Mouse (Mus musculus) embryo, embryonic 11 days (tissue): Measurements from ENCODE around the gene Pard3b.
"Not testable (repeated sequence)": the region's sequence is repeated elsewhere in the genome, so short reads cannot be mapped to it uniquely, and the experiment has no call there.

ENCODE experiments used
- DNase-seq: peaks from one replicate; pipeline ENCODE4 v3.0.0-alpha.2; 2015

Pard3b gene

GRCm38 (mm10) chr1:62591296-62592031 lies 952.8 kb downstream of the Pard3b start:
- peak; percentile 38 for DNase-seq

- DNase-seq, result no peak
Measured at GRCm38 (mm10) chr1:62595401-62595800, 956.8 kb downstream of the Pard3b start.

- DNase-seq, result no peak
Measured at GRCm38 (mm10) chr1:62597751-62598400, 959.3 kb downstream of the Pard3b start.

GRCm38 (mm10) chr1:62598551-62598950 lies 959.9 kb downstream of the Pard3b start:
- DNase-seq, result no peak

- not testable (repeated sequence) for DNase-seq
Measured at GRCm38 (mm10) chr1:62604644-62605043, 966.0 kb downstream of the Pard3b start.

- peak; percentile 54 for DNase-seq
Measured at GRCm38 (mm10) chr1:62618109-62618665, 979.6 kb downstream of the Pard3b start.

- DNase-seq, result no peak
Measured at GRCm38 (mm10) chr1:62619456-62619855, 980.8 kb downstream of the Pard3b start.

GRCm38 (mm10) chr1:62622447-62622846 lies 983.8 kb downstream of the Pard3b start:
- no peak for DNase-seq

GRCm38 (mm10) chr1:62624166-62624565 lies 985.5 kb downstream of the Pard3b start:
- no peak for DNase-seq

GRCm38 (mm10) chr1:62624836-62625235 lies 986.2 kb downstream of the Pard3b start:
- no peak for DNase-seq

- DNase-seq, result no peak
Measured at GRCm38 (mm10) chr1:62625332-62625731, 986.7 kb downstream of the Pard3b start.

GRCm38 (mm10) chr1:62625819-62626505 lies 987.3 kb downstream of the Pard3b start:
- DNase-seq, result no peak

- no peak for DNase-seq
Measured at GRCm38 (mm10) chr1:62629952-62630351, 991.3 kb downstream of the Pard3b start.

- peak; percentile 45 for DNase-seq
Measured at GRCm38 (mm10) chr1:62631511-62632305, 993.1 kb downstream of the Pard3b start.

GRCm38 (mm10) chr1:62632886-62633285 lies 994.3 kb downstream of the Pard3b start:
- DNase-seq, result no peak

- no peak for DNase-seq
Measured at GRCm38 (mm10) chr1:62635203-62635602, 996.6 kb downstream of the Pard3b start.

GRCm38 (mm10) chr1:62636906-62637673 lies 998.5 kb downstream of the Pard3b start:
- no peak for DNase-seq

GRCm38 (mm10) chr1:62639012-62639411 lies 1000.4 kb downstream of the Pard3b start:
- DNase-seq, result no peak

- DNase-seq, result no peak
Measured at GRCm38 (mm10) chr1:62639440-62639839, 1000.8 kb downstream of the Pard3b start.

GRCm38 (mm10) chr1:62644631-62645278 lies 1006.1 kb downstream of the Pard3b start:
- DNase-seq, result no peak

- no peak for DNase-seq
Measured at GRCm38 (mm10) chr1:62646812-62647211, 1008.2 kb downstream of the Pard3b start.
